Mouse (Mus musculus): ENCODE results near the gene Edem2.

- TF ChIP-seq POLR2A (IDR thresholded peaks at IDR 0.05; ENCODE audit: low read depth, low read length) (peak; percentile 80), CTCF (conservative IDR thresholded peaks at IDR 0.05; ENCODE audit: insufficient read depth, insufficient read length, low read depth, low read length) (no peak)
These were observed at the start of gene Edem2 for GRCm38 (mm10) chr2:155729158-155729645.

All from kidney, adult 2 months (tissue).